Mouse (Mus musculus) heart, postnatal 0 days (tissue): Measurements from ENCODE around the gene Atp5g1. TPM values are rescaled to one million over a fixed set of nuclear protein-coding genes. Genes with fewer than 3 reads are reported as not detected.

Experiments used
- ATAC-seq: fragments of 200-750 bp; cut with Nextera tagmentation; 2 replicates; pipeline ENCODE4 v1.8.0; 2017; ENCODE audit warnings: low read depth, moderate number of reproducible peaks, moderate library complexity; ENCODE audit not compliant: insufficient read depth
- DNase-seq: peaks from one replicate; pipeline ENCODE4 v3.0.0-alpha.2; 2016; ENCODE audit warnings: low spot score
- H3K27ac ChIP-seq: fragments of 300-500 bp; sonication (generic); 2 replicates; pipeline ENCODE4 v1.5.1; 2014; ENCODE audit warnings: low read depth, mild to moderate bottlenecking
- H3K27me3 ChIP-seq: fragments of 300-500 bp; sonication (generic); 2 replicates; pipeline ENCODE4 v1.6.1; 2014; ENCODE audit warnings: low read length, mixed read lengths; ENCODE audit not compliant: control insufficient read depth, insufficient read depth
- H3K36me3 ChIP-seq: fragments of 300-500 bp; sonication (generic); replicated peaks from 2 replicates; pipeline ENCODE4 v1.6.1; 2014; ENCODE audit warnings: low read length, mixed read lengths; ENCODE audit not compliant: control insufficient read depth, insufficient read depth
- H3K4me1 ChIP-seq: fragments of 300-500 bp; sonication (generic); 2 replicates; pipeline ENCODE4 v1.6.1; 2014; ENCODE audit warnings: antibody characterized with exemption; ENCODE audit not compliant: control insufficient read depth, insufficient read depth
- H3K4me2 ChIP-seq: fragments of 300-500 bp; sonication (generic); 2 replicates; pipeline ENCODE4 v1.6.1; 2014; ENCODE audit warnings: low read depth, mild to moderate bottlenecking, low read length, moderate library complexity
- H3K4me3 ChIP-seq: fragments of 300-500 bp; sonication (generic); 2 replicates; pipeline ENCODE4 v1.5.1; 2014; ENCODE audit warnings: low read depth, low read length
- H3K9ac ChIP-seq: fragments of 300-500 bp; sonication (generic); replicated peaks from 2 replicates; pipeline ENCODE4 v1.6.1; 2014; ENCODE audit warnings: low read depth, low read length, mixed read lengths
- H3K9me3 ChIP-seq: fragments of 300-500 bp; sonication (generic); replicated peaks from 2 replicates; pipeline ENCODE4 v1.6.1; 2016; ENCODE audit warnings: low read length; ENCODE audit not compliant: control insufficient read depth
- CTCF ChIP-seq: IDR thresholded peaks from 2 replicates; pipeline ENCODE4 v1.5.1; 2016; ENCODE audit warnings: antibody characterized with exemption, control low read depth, low read depth
- EP300 ChIP-seq: IDR thresholded peaks from 2 replicates; pipeline ENCODE4 v1.6.1; 2016; ENCODE audit warnings: antibody characterized with exemption, low read depth
- WGBS: fragments of 180-500 bp; shearing (Covaris S2); extraction: QIAGEN DNeasy Blood & Tissue Kit; methylation state at CpG from one replicate; pipeline ENCODE4 v1.1.7; 2014; 5-methylcytosine and 5-hydroxymethylcytosine counted together
- polyA plus RNA-seq: library from polyadenylated mRNA; unstranded; fragments of >200 nt; fragmentation: Nextera tagmentation; extraction: Ambion mirVana; gene quantifications from 2 replicates; pipeline ENCODE4 v1.2.1, GENCODE M21; 2015
- total RNA-seq: library from RNA; depleted of rRNA; stranded (reverse); fragments of >200 nt; gene quantifications from 2 replicates; pipeline ENCODE4 v1.2.3, GENCODE M21; 2014; ENCODE audit warnings: low replicate concordance

Gene Atp5g1
- total and polyA plus RNA-seq, 2 experiments from 2014 or later = 4,197 to 4,840 TPM

GRCm38 (mm10) chr11:96076221-96077105 is 993 bp upstream of the Atp5g1 start:
- 60% methylated on average over 13 of the region's 13 CpGs for WGBS
- TF ChIP-seq EP300 = no peak
- no peak for TF ChIP-seq CTCF
- Histone ChIP-seq H3K27me3 (no peaks in the 10 kb centered on the region), H3K27ac (peak overlapping the region; percentile 88), H3K4me2 (peak overlapping the region; percentile 57), H3K9me3 (no peaks in the 10 kb centered on the region), H3K4me1 (0 out of 2 replicates have a peak, but pooled peaks cover 5% of the 10 kb centered on the region), H3K4me3 (peak overlapping the region; percentile 41), H3K9ac (peak overlapping the region; percentile 21; the same call in 1 of the 2 replicates), H3K36me3 (peaks cover 6% of the 10 kb centered on the region)
- DNase-seq = no peak
- ATAC-seq = no peak

- ATAC-seq = peak; percentile 6; the same call in 1 of the 2 replicates
- Histone ChIP-seq H3K4me2 (peak overlapping the region; percentile 78), H3K9ac (peak overlapping the region; percentile 89), H3K27ac (peak overlapping the region; percentile 95), H3K4me1 (0 out of 2 replicates have a peak, but pooled peaks cover 5% of the 10 kb centered on the region), H3K4me3 (peak overlapping the region; percentile 71), H3K27me3 (no peaks in the 10 kb centered on the region), H3K36me3 (peaks cover 19% of the 10 kb centered on the region), H3K9me3 (no peaks in the 10 kb centered on the region)
- under 1% methylated on average over 15 of the region's 15 CpGs for WGBS
- TF ChIP-seq EP300 (no peak), CTCF (no peak)
- DNase-seq = no peak
Measured at GRCm38 (mm10) chr11:96075177-96075508, 327 bp downstream of the Atp5g1 start.

GRCm38 (mm10) chr11:96074351-96075176 is 906 bp downstream of the Atp5g1 start:
- Histone ChIP-seq H3K36me3 (peaks cover 22% of the 10 kb centered on the region), H3K27me3 (no peaks in the 10 kb centered on the region), H3K4me3 (peak overlapping the region; percentile 71), H3K27ac (peak overlapping the region; percentile 95), H3K4me2 (peak overlapping the region; percentile 78), H3K9ac (peak overlapping the region; percentile 89), H3K4me1 (0 out of 2 replicates have a peak, but pooled peaks cover 5% of the 10 kb centered on the region), H3K9me3 (no peaks in the 10 kb centered on the region)
- DNase-seq (no peak), ATAC-seq (no peak)
- TF ChIP-seq EP300 (no peak), CTCF (no peak)
- 5% methylated on average over 17 of the region's 17 CpGs for WGBS

GRCm38 (mm10) chr11:96073295-96073993 is 2.0 kb downstream of the Atp5g1 start:
- H3K4me3 ChIP-seq = peak overlapping the region; percentile 71
- DNase-seq (no peak), ATAC-seq (no peak)
- no peaks in the 10 kb centered on the region for H3K27me3 ChIP-seq
- 38% methylated on average over 9 of the region's 9 CpGs for WGBS
- peak overlapping the region; percentile 78 for H3K4me2 ChIP-seq
- TF ChIP-seq CTCF (no peak), EP300 (no peak)
- H3K9ac ChIP-seq = peak overlapping the region; percentile 89
- no peaks in the 10 kb centered on the region for H3K9me3 ChIP-seq
- H3K4me1 ChIP-seq = peaks cover 5% of the 10 kb centered on the region; the same call in 1 of the 2 replicates
- H3K36me3 ChIP-seq = peaks cover 22% of the 10 kb centered on the region
- H3K27ac ChIP-seq = peak overlapping the region; percentile 95; the same call in 1 of the 2 replicates

GRCm38 (mm10) chr11:96071013-96071412 is 4.5 kb downstream of the Atp5g1 start:
- peaks cover under 1% of the 10 kb centered on the region; the same call in 1 of the 2 replicates for H3K4me1 ChIP-seq
- DNase-seq (no peak), ATAC-seq (no peak)
- H3K9ac ChIP-seq = no peak overlapping the region
- H3K4me3 ChIP-seq = no peak overlapping the region
- no peak overlapping the region for H3K4me2 ChIP-seq
- H3K27ac ChIP-seq = no peak overlapping the region
- TF ChIP-seq CTCF (no peak), EP300 (no peak)
- H3K27me3 ChIP-seq = no peaks in the 10 kb centered on the region
- H3K9me3 ChIP-seq = no peaks in the 10 kb centered on the region
- 63% methylated on average over 1 of the region's 1 CpGs for WGBS
- peaks cover 22% of the 10 kb centered on the region for H3K36me3 ChIP-seq
